Mouse (Mus musculus): ENCODE measurements around the gene Blvra. TPM values are rescaled to one million over a fixed set of nuclear protein-coding genes. Genes with fewer than 3 reads are reported as not detected.
A peak's percentile ranks its signal among the peaks of the same experiment; 100 is the strongest.
"Not testable (repeated sequence)": the region's sequence is repeated elsewhere in the genome, so short reads cannot be mapped to it uniquely, and the experiment has no call there.

The Blvra gene
- polyA plus RNA-seq, 1 experiment from 2014 or later: 56.3 TPM

- Histone ChIP-seq H3K36me3 (replicated peaks) (peaks cover 3% of the 10 kb centered on the region; the same call in 1 of the 2 replicates), H3K27me3 (no peaks in the 10 kb centered on the region), H3K27ac (replicated peaks) (peak overlapping the region; percentile 68), H3K4me2 (peak overlapping the region; percentile 43), H3K9ac (no peak overlapping the region), H3K4me3 (replicated peaks) (no peak overlapping the region), H3K9me3 (replicated peaks) (no peaks in the 10 kb centered on the region), H3K4me1 (replicated peaks) (peaks cover 26% of the 10 kb centered on the region)
- 46% methylated on average over 11 of the region's 11 CpGs for WGBS (ENCODE audit: insufficient replicate concordance)
- ATAC-seq (ENCODE audit: insufficient read depth): peak; percentile 91
Observed at GRCm38 (mm10) chr2:127080591-127081218, 10.2 kb downstream of the Blvra start.

GRCm38 (mm10) chr2:127086235-127086634 is 15.8 kb downstream of the Blvra start:
- peaks cover 1% of the 10 kb centered on the region for H3K4me1 ChIP-seq (replicated peaks)
- no peak overlapping the region for H3K27ac ChIP-seq (replicated peaks)
- no peak overlapping the region for H3K4me3 ChIP-seq (replicated peaks)
- H3K27me3 ChIP-seq: no peaks in the 10 kb centered on the region
- no peaks in the 10 kb centered on the region for H3K9me3 ChIP-seq (replicated peaks)
- H3K4me2 ChIP-seq: no peak overlapping the region
- WGBS (ENCODE audit: insufficient replicate concordance): 49% methylated on average over 5 of the region's 5 CpGs
- no peak for ATAC-seq (ENCODE audit: insufficient read depth)
- H3K36me3 ChIP-seq (replicated peaks): peaks cover 21% of the 10 kb centered on the region
- no peak overlapping the region for H3K9ac ChIP-seq

- H3K36me3 ChIP-seq (replicated peaks): peaks cover 34% of the 10 kb centered on the region
- not testable (repeated sequence) for H3K4me3 ChIP-seq (replicated peaks); ATAC-seq (ENCODE audit: insufficient read depth); H3K27ac ChIP-seq (replicated peaks); H3K9me3 ChIP-seq (replicated peaks); H3K27me3 ChIP-seq; H3K9ac ChIP-seq; H3K4me2 ChIP-seq; H3K4me1 ChIP-seq (replicated peaks)
Observed at GRCm38 (mm10) chr2:127090151-127090550, 19.7 kb downstream of the Blvra start.

- Histone ChIP-seq H3K4me3 (replicated peaks) (no peak overlapping the region), H3K27me3 (no peaks in the 10 kb centered on the region), H3K27ac (replicated peaks) (no peak overlapping the region), H3K4me2 (no peak overlapping the region), H3K9me3 (replicated peaks) (no peaks in the 10 kb centered on the region), H3K4me1 (replicated peaks) (no peaks in the 10 kb centered on the region), H3K9ac (no peak overlapping the region), H3K36me3 (replicated peaks) (peaks cover 33% of the 10 kb centered on the region)
- no peak for ATAC-seq (ENCODE audit: insufficient read depth)
- WGBS (ENCODE audit: insufficient replicate concordance): 74% methylated on average over 8 of the region's 8 CpGs
Observed at GRCm38 (mm10) chr2:127092000-127092399, 21.5 kb downstream of the Blvra start.

GRCm38 (mm10) chr2:127108986-127109385 is 38.5 kb downstream of the Blvra start:
- no peaks in the 10 kb centered on the region for H3K27me3 ChIP-seq
- 87% methylated on average over 4 of the region's 4 CpGs for WGBS (ENCODE audit: insufficient replicate concordance)
- H3K27ac ChIP-seq (replicated peaks): no peak overlapping the region
- peaks cover 100% of the 10 kb centered on the region for H3K36me3 ChIP-seq (replicated peaks)
- no peak overlapping the region for H3K4me3 ChIP-seq (replicated peaks)
- H3K4me2 ChIP-seq: no peak overlapping the region
- no peak overlapping the region for H3K9ac ChIP-seq
- no peaks in the 10 kb centered on the region for H3K4me1 ChIP-seq (replicated peaks)
- H3K9me3 ChIP-seq (replicated peaks): no peaks in the 10 kb centered on the region
- no peak for ATAC-seq (ENCODE audit: insufficient read depth)

- no peak for ATAC-seq (ENCODE audit: insufficient read depth)
- Histone ChIP-seq H3K4me3 (replicated peaks) (no peak overlapping the region), H3K4me2 (no peak overlapping the region), H3K27me3 (no peaks in the 10 kb centered on the region), H3K9me3 (replicated peaks) (no peaks in the 10 kb centered on the region), H3K27ac (replicated peaks) (no peak overlapping the region), H3K9ac (no peak overlapping the region), H3K4me1 (replicated peaks) (no peaks in the 10 kb centered on the region), H3K36me3 (replicated peaks) (peaks cover 99% of the 10 kb centered on the region)
- 89% methylated on average over 8 of the region's 8 CpGs for WGBS (ENCODE audit: insufficient replicate concordance)
Observed at GRCm38 (mm10) chr2:127121591-127122235, 51.2 kb downstream of the Blvra start.

- Histone ChIP-seq H3K4me3 (replicated peaks) (no peak overlapping the region), H3K4me1 (replicated peaks) (peaks cover 46% of the 10 kb centered on the region), H3K4me2 (no peak overlapping the region), H3K9me3 (replicated peaks) (no peaks in the 10 kb centered on the region), H3K36me3 (replicated peaks) (peaks cover 52% of the 10 kb centered on the region), H3K9ac (no peak overlapping the region), H3K27ac (replicated peaks) (no peak overlapping the region; the same call in 1 of the 2 replicates), H3K27me3 (no peaks in the 10 kb centered on the region)
- no peak for ATAC-seq (ENCODE audit: insufficient read depth)
- 56% methylated on average over 5 of the region's 5 CpGs for WGBS (ENCODE audit: insufficient replicate concordance)
Observed at GRCm38 (mm10) chr2:127128926-127129325, 58.5 kb downstream of the Blvra start.

GRCm38 (mm10) chr2:127131353-127131752 is 60.9 kb downstream of the Blvra start:
- peak overlapping the region; percentile 76 for H3K4me2 ChIP-seq
- no peaks in the 10 kb centered on the region for H3K27me3 ChIP-seq
- H3K27ac ChIP-seq (replicated peaks): no peak overlapping the region
- peaks cover 61% of the 10 kb centered on the region for H3K4me1 ChIP-seq (replicated peaks)
- H3K4me3 ChIP-seq (replicated peaks): peak overlapping the region; percentile 88
- 62% methylated on average over 8 of the region's 8 CpGs for whole genome bisulfite sequencing (ENCODE audit: insufficient replicate concordance)
- no peak overlapping the region for H3K9ac ChIP-seq
- ATAC-seq (ENCODE audit: insufficient read depth): no peak
- no peaks in the 10 kb centered on the region for H3K9me3 ChIP-seq (replicated peaks)
- H3K36me3 ChIP-seq (replicated peaks): peaks cover 27% of the 10 kb centered on the region

GRCm38 (mm10) chr2:127133621-127134461 is 63.4 kb downstream of the Blvra start, which contains the start of gene Ncaph:
Gene Ncaph (minus strand): TSS chr2:127133954.
- H3K9me3 ChIP-seq (replicated peaks): no peaks in the 10 kb centered on the region
- peaks cover 80% of the 10 kb centered on the region for H3K4me1 ChIP-seq (replicated peaks)
- peaks cover 8% of the 10 kb centered on the region; the same call in 1 of the 2 replicates for H3K36me3 ChIP-seq (replicated peaks)
- no peaks in the 10 kb centered on the region for H3K27me3 ChIP-seq
- peak within 1 kb of the TSS; percentile 76 for H3K4me2 ChIP-seq
- WGBS (ENCODE audit: insufficient replicate concordance): 1% methylated on average over 57 of the region's 57 CpGs
- H3K27ac ChIP-seq (replicated peaks): peak within 1 kb of the TSS; percentile 96
- H3K9ac ChIP-seq: peak within 1 kb of the TSS; percentile 90
- peak within 1 kb of the TSS; percentile 88 for H3K4me3 ChIP-seq (replicated peaks)
- ATAC-seq (ENCODE audit: insufficient read depth): peak; percentile 94

GRCm38 (mm10) chr2:127135255-127135654 is 64.8 kb downstream of the Blvra start:
- H3K27me3 ChIP-seq; H3K9ac ChIP-seq; H3K4me2 ChIP-seq; H3K27ac ChIP-seq (replicated peaks); H3K9me3 ChIP-seq (replicated peaks); H3K4me3 ChIP-seq (replicated peaks); ATAC-seq (ENCODE audit: insufficient read depth): not testable (repeated sequence)
- 18% methylated on average over 3 of the region's 3 CpGs for WGBS (ENCODE audit: insufficient replicate concordance)
- H3K4me1 ChIP-seq (replicated peaks): peaks cover 69% of the 10 kb centered on the region
- H3K36me3 ChIP-seq (replicated peaks): peaks cover 19% of the 10 kb centered on the region

- Histone ChIP-seq H3K4me3 (replicated peaks) (no peak overlapping the region), H3K9me3 (replicated peaks) (no peaks in the 10 kb centered on the region), H3K27ac (replicated peaks) (peak overlapping the region; percentile 12; the same call in 1 of the 2 replicates), H3K27me3 (no peaks in the 10 kb centered on the region), H3K4me2 (no peak overlapping the region), H3K9ac (no peak overlapping the region), H3K36me3 (replicated peaks) (peaks cover 36% of the 10 kb centered on the region), H3K4me1 (replicated peaks) (peaks cover 69% of the 10 kb centered on the region)
- no peak for ATAC-seq (ENCODE audit: insufficient read depth)
- WGBS (ENCODE audit: insufficient replicate concordance): 13% methylated on average over 5 of the region's 5 CpGs
Observed at GRCm38 (mm10) chr2:127136979-127137378, 66.5 kb downstream of the Blvra start.
